Mouse (Mus musculus) kidney, embryonic 15.5 days (tissue): Measurements from ENCODE around the gene Slc6a3. TPM values are rescaled to one million over a fixed set of nuclear protein-coding genes. Genes with fewer than 3 reads are reported as not detected.

Source experiments
- ATAC-seq: fragments of 200-750 bp; cut with Nextera tagmentation; replicated peaks from 2 replicates; pipeline ENCODE4 v1.8.0; 2017; ENCODE audit warnings: moderate TSS enrichment; ENCODE audit not compliant: low FRiP score
- H3K27ac ChIP-seq: fragments of 300-500 bp; sonication (generic); 2 replicates; pipeline ENCODE4 v1.5.1; 2015; ENCODE audit warnings: mild to moderate bottlenecking, inconsistent platforms
- H3K27me3 ChIP-seq: fragments of 300-500 bp; sonication (generic); 2 replicates; pipeline ENCODE4 v1.6.1; 2015; ENCODE audit warnings: inconsistent platforms
- H3K36me3 ChIP-seq: fragments of 300-500 bp; sonication (generic); 2 replicates; pipeline ENCODE4 v1.6.1; 2015; ENCODE audit warnings: inconsistent platforms
- H3K4me1 ChIP-seq: fragments of 300-500 bp; sonication (generic); 2 replicates; pipeline ENCODE4 v1.6.1; 2015; ENCODE audit warnings: inconsistent platforms
- H3K4me2 ChIP-seq: fragments of 300-500 bp; sonication (generic); 2 replicates; pipeline ENCODE4 v1.6.1; 2015; ENCODE audit warnings: moderate library complexity, mild to moderate bottlenecking, inconsistent platforms
- H3K4me3 ChIP-seq: fragments of 300-500 bp; sonication (generic); replicated peaks from 2 replicates; pipeline ENCODE4 v1.5.1; 2015; ENCODE audit warnings: mild to moderate bottlenecking, inconsistent platforms
- H3K9ac ChIP-seq: fragments of 300-500 bp; sonication (generic); 2 replicates; pipeline ENCODE4 v1.6.1; 2015; ENCODE audit warnings: mild to moderate bottlenecking, inconsistent platforms
- H3K9me3 ChIP-seq: fragments of 300-500 bp; sonication (generic); replicated peaks from 2 replicates; pipeline ENCODE4 v1.6.1; 2016; ENCODE audit warnings: inconsistent platforms
- WGBS: fragments of 180-500 bp; shearing (Covaris S2); methylation state at CpG from one replicate; pipeline ENCODE4 v1.1.7; 2015; ENCODE audit warnings: mixed read lengths; 5-methylcytosine and 5-hydroxymethylcytosine counted together
- polyA plus RNA-seq: library from polyadenylated mRNA; unstranded; fragments of >200 nt; fragmentation: Nextera tagmentation; extraction: Ambion mirVana; gene quantifications from 2 replicates; pipeline ENCODE4 v1.2.1, GENCODE M21; 2015

Gene Slc6a3
- polyA plus RNA-seq, 1 experiment from 2014 or later = 0.10 TPM

- Histone ChIP-seq H3K9me3 (no peaks in the 10 kb centered on the region), H3K9ac (no peak overlapping the region), H3K36me3 (peaks cover 73% of the 10 kb centered on the region), H3K27me3 (no peaks in the 10 kb centered on the region), H3K4me1 (no peaks in the 10 kb centered on the region), H3K4me3 (no peak overlapping the region), H3K27ac (0 out of 2 replicates have a peak overlapping the region, but pooled peaks have one; percentile 13), H3K4me2 (no peak overlapping the region)
- no peak for ATAC-seq
- WGBS = 86% methylated on average over 8 of the region's 8 CpGs
These were observed 27.6 kb upstream of the Slc6a3 start for GRCm38 (mm10) chr13:73508817-73509550.

- Histone ChIP-seq H3K27ac (no peak overlapping the region), H3K27me3 (no peaks in the 10 kb centered on the region), H3K9me3 (no peaks in the 10 kb centered on the region), H3K36me3 (peaks cover 82% of the 10 kb centered on the region), H3K4me1 (no peaks in the 10 kb centered on the region), H3K9ac (no peak overlapping the region), H3K4me3 (no peak overlapping the region), H3K4me2 (no peak overlapping the region)
- no peak for ATAC-seq
- WGBS = 72% methylated on average over 6 of the region's 6 CpGs
These were observed 26.7 kb upstream of the Slc6a3 start for GRCm38 (mm10) chr13:73509869-73510268.

- peaks cover 85% of the 10 kb centered on the region for H3K36me3 ChIP-seq
- no peak overlapping the region for H3K4me2 ChIP-seq
- H3K4me1 ChIP-seq = no peaks in the 10 kb centered on the region
- H3K4me3 ChIP-seq = no peak overlapping the region
- H3K27me3 ChIP-seq = no peaks in the 10 kb centered on the region
- no peak overlapping the region for H3K27ac ChIP-seq
- WGBS = 57% methylated on average over 13 of the region's 13 CpGs
- H3K9me3 ChIP-seq = no peaks in the 10 kb centered on the region
- H3K9ac ChIP-seq = no peak overlapping the region
- peak; percentile 16; the same call in 1 of the 2 replicates for ATAC-seq
These were observed 23.5 kb upstream of the Slc6a3 start for GRCm38 (mm10) chr13:73512776-73513673.

- Histone ChIP-seq H3K9me3 (no peaks in the 10 kb centered on the region), H3K27me3 (no peaks in the 10 kb centered on the region), H3K4me3 (no peak overlapping the region), H3K36me3 (peaks cover 46% of the 10 kb centered on the region), H3K9ac (no peak overlapping the region), H3K4me2 (no peak overlapping the region), H3K4me1 (no peaks in the 10 kb centered on the region), H3K27ac (no peak overlapping the region)
- ATAC-seq = 0 out of 2 replicates have a peak, but pooled peaks have one; percentile 29
- WGBS = 73% methylated on average over 4 of the region's 4 CpGs
These were observed 19.7 kb upstream of the Slc6a3 start for GRCm38 (mm10) chr13:73516886-73517285.

- H3K27ac ChIP-seq = no peak overlapping the region
- H3K9ac ChIP-seq = no peak overlapping the region
- no peaks in the 10 kb centered on the region for H3K9me3 ChIP-seq
- H3K4me3 ChIP-seq = no peak overlapping the region
- peaks cover 68% of the 10 kb centered on the region for H3K27me3 ChIP-seq
- H3K4me1 ChIP-seq = peaks cover 16% of the 10 kb centered on the region; the same call in 1 of the 2 replicates
- WGBS = 89% methylated on average over 3 of the region's 3 CpGs
- no peaks in the 10 kb centered on the region for H3K36me3 ChIP-seq
- no peak overlapping the region for H3K4me2 ChIP-seq
- ATAC-seq = no peak
These were observed 2.8 kb upstream of the Slc6a3 start for GRCm38 (mm10) chr13:73533716-73534115.

- ATAC-seq = no peak
- H3K4me2 ChIP-seq = 0 out of 2 replicates have a peak overlapping the region, but pooled peaks have one; percentile 85
- no peak overlapping the region for H3K9ac ChIP-seq
- no peak overlapping the region for H3K27ac ChIP-seq
- H3K36me3 ChIP-seq = no peaks in the 10 kb centered on the region
- no peaks in the 10 kb centered on the region for H3K9me3 ChIP-seq
- no peak overlapping the region for H3K4me3 ChIP-seq
- peaks cover 16% of the 10 kb centered on the region; the same call in 1 of the 2 replicates for H3K4me1 ChIP-seq
- WGBS = 65% methylated on average over 3 of the region's 3 CpGs
- peaks cover 75% of the 10 kb centered on the region for H3K27me3 ChIP-seq
These were observed 1.3 kb upstream of the Slc6a3 start for GRCm38 (mm10) chr13:73535287-73535686.

- Histone ChIP-seq H3K27me3 (peaks cover 77% of the 10 kb centered on the region), H3K9me3 (no peaks in the 10 kb centered on the region), H3K4me3 (peak overlapping the region; percentile 47), H3K36me3 (no peaks in the 10 kb centered on the region), H3K27ac (no peak overlapping the region), H3K9ac (peak overlapping the region; percentile 11; the same call in 1 of the 2 replicates), H3K4me1 (peaks cover 16% of the 10 kb centered on the region; the same call in 1 of the 2 replicates), H3K4me2 (peak overlapping the region; percentile 85)
- 20% methylated on average over 13 of the region's 13 CpGs for WGBS
- peak; percentile 36; the same call in 1 of the 2 replicates for ATAC-seq
These were observed 277 bp downstream of the Slc6a3 start for GRCm38 (mm10) chr13:73536824-73537223.

GRCm38 (mm10) chr13:73564201-73564600 lies 27.7 kb downstream of the Slc6a3 start:
- Histone ChIP-seq H3K27me3 (0 out of 2 replicates have a peak, but pooled peaks cover 8% of the 10 kb centered on the region), H3K9me3 (no peaks in the 10 kb centered on the region), H3K9ac (no peak overlapping the region), H3K4me2 (no peak overlapping the region), H3K36me3 (no peaks in the 10 kb centered on the region), H3K27ac (no peak overlapping the region), H3K4me1 (no peaks in the 10 kb centered on the region), H3K4me3 (no peak overlapping the region)
- 89% methylated on average over 5 of the region's 5 CpGs for WGBS
- no peak for ATAC-seq

GRCm38 (mm10) chr13:73575051-73575450 lies 38.5 kb downstream of the Slc6a3 start:
- no peak for ATAC-seq
- H3K4me3 ChIP-seq = no peak overlapping the region
- no peak overlapping the region for H3K4me2 ChIP-seq
- 0 out of 2 replicates have a peak, but pooled peaks cover 2% of the 10 kb centered on the region for H3K27me3 ChIP-seq
- H3K9me3 ChIP-seq = no peaks in the 10 kb centered on the region
- H3K36me3 ChIP-seq = no peaks in the 10 kb centered on the region
- H3K27ac ChIP-seq = no peak overlapping the region
- H3K4me1 ChIP-seq = no peaks in the 10 kb centered on the region
- no peak overlapping the region for H3K9ac ChIP-seq

- Histone ChIP-seq H3K4me2 (no peak overlapping the region), H3K27me3 (no peaks in the 10 kb centered on the region), H3K4me3 (no peak overlapping the region), H3K36me3 (no peaks in the 10 kb centered on the region), H3K4me1 (no peaks in the 10 kb centered on the region), H3K9me3 (no peaks in the 10 kb centered on the region), H3K9ac (no peak overlapping the region), H3K27ac (no peak overlapping the region)
- peak; percentile 74; the same call in 1 of the 2 replicates for ATAC-seq
- 46% methylated on average over 2 of the region's 2 CpGs for WGBS
These were observed 40.7 kb downstream of the Slc6a3 start for GRCm38 (mm10) chr13:73577277-73577676.

GRCm38 (mm10) chr13:73591488-73591887 lies 54.9 kb downstream of the Slc6a3 start:
- H3K4me2 ChIP-seq = no peak overlapping the region
- H3K9ac ChIP-seq = no peak overlapping the region
- no peak overlapping the region for H3K4me3 ChIP-seq
- peaks cover 15% of the 10 kb centered on the region for H3K27me3 ChIP-seq
- no peaks in the 10 kb centered on the region for H3K36me3 ChIP-seq
- ATAC-seq = no peak
- H3K9me3 ChIP-seq = no peaks in the 10 kb centered on the region
- 73% methylated on average over 3 of the region's 3 CpGs for WGBS
- no peaks in the 10 kb centered on the region for H3K4me1 ChIP-seq
- H3K27ac ChIP-seq = no peak overlapping the region

- Histone ChIP-seq H3K4me3 (no peak overlapping the region), H3K27me3 (peaks cover 24% of the 10 kb centered on the region), H3K36me3 (no peaks in the 10 kb centered on the region), H3K4me1 (no peaks in the 10 kb centered on the region), H3K9ac (no peak overlapping the region), H3K27ac (no peak overlapping the region), H3K9me3 (no peaks in the 10 kb centered on the region), H3K4me2 (no peak overlapping the region)
- 45% methylated on average over 2 of the region's 2 CpGs for WGBS
- no peak for ATAC-seq
These were observed 56.0 kb downstream of the Slc6a3 start for GRCm38 (mm10) chr13:73592546-73592945.
